Mouse (Mus musculus) olfactory bulb, adult 2 months (tissue): ENCODE data around the gene Coq3. TPM values are rescaled to one million over a fixed set of nuclear protein-coding genes. Genes with fewer than 3 reads are reported as not detected.

Experiments
- H3K27ac ChIP-seq: fragments of 200-500 bp; 2 replicates; pipeline ENCODE4 v1.5.1; 2012; ENCODE audit warnings: low read depth, low read length; ENCODE audit not compliant: insufficient read depth
- H3K4me1 ChIP-seq: fragments of 200-500 bp; 2 replicates; pipeline ENCODE4 v1.6.1; 2012; ENCODE audit warnings: low read length; ENCODE audit not compliant: control insufficient read depth, insufficient read depth
- H3K4me3 ChIP-seq: fragments of 200-500 bp; 2 replicates; pipeline ENCODE4 v1.5.1; 2012; ENCODE audit warnings: mild to moderate bottlenecking, low read depth, low read length, moderate library complexity; ENCODE audit not compliant: insufficient read depth
- CTCF ChIP-seq: fragments of 200-500 bp; IDR thresholded peaks from 2 replicates; pipeline ENCODE4 v1.5.1; 2012; ENCODE audit warnings: low read depth, mild to moderate bottlenecking, low read length, moderate library complexity; ENCODE audit not compliant: insufficient read depth
- POLR2A ChIP-seq: fragments of 200-500 bp; IDR thresholded peaks from 2 replicates; pipeline ENCODE4 v1.6.1; 2012; ENCODE audit warnings: mild to moderate bottlenecking, low read depth, low read length, moderate library complexity; ENCODE audit not compliant: insufficient read depth
- WGBS: fragments of 180-500 bp; shearing (Covaris S2); methylation state at CpG from one replicate; pipeline ENCODE4 v1.1.7; 2018; 5-methylcytosine and 5-hydroxymethylcytosine counted together
- polyA plus RNA-seq: library from polyadenylated mRNA; stranded (reverse); fragments of >200 nt; gene quantifications from 2 replicates; pipeline ENCODE4 v1.2.4, GENCODE M21; 2012; ENCODE audit warnings: low replicate concordance; ENCODE audit not compliant: missing spikeins, insufficient read depth, insufficient read length

The Coq3 gene
- polyA plus RNA-seq, 1 experiment = not detected

- TF ChIP-seq POLR2A = no peak
- TF ChIP-seq CTCF = no peak
- 60% methylated on average over 7 of the region's 7 CpGs for WGBS
- Histone ChIP-seq H3K4me3 (no peak overlapping the region), H3K27ac (no peak overlapping the region), H3K4me1 (no peaks in the 10 kb centered on the region)
These were observed 78.3 kb downstream of the Coq3 start for GRCm38 (mm10) chr4:21957570-21958321.

Other genes with a start within 250 kb of the Coq3 start
- not detected in 2 replicates for gene Prdm13, start 193.7 kb upstream of the Coq3 start, polyA plus RNA-seq
- not detected in 2 replicates for gene Ccnc, start 152.0 kb upstream of the Coq3 start, polyA plus RNA-seq
- gene Usp45, start 112.5 kb upstream of the Coq3 start, polyA plus RNA-seq = not detected in 2 replicates
- not detected in 2 replicates for gene Tstd3, start 112.5 kb upstream of the Coq3 start, polyA plus RNA-seq
- gene Pnisr, start 32.1 kb upstream of the Coq3 start, polyA plus RNA-seq = 158 and 248 TPM in 2 replicates
- not detected in 2 replicates for gene Faxc, start 51.7 kb downstream of the Coq3 start, polyA plus RNA-seq